Mouse (Mus musculus) erythroblast, embryonic 14.5 days (primary cell): ENCODE measurements around the gene Olfr1253. TPM values are rescaled to one million over a fixed set of nuclear protein-coding genes. Genes with fewer than 3 reads are reported as not detected.

Source experiments
- H3K27me3 ChIP-seq: 2 replicates; pipeline ENCODE4 v1.6.1; 2012; ENCODE audit warnings: inconsistent platforms; ENCODE audit not compliant: control insufficient read depth
- H3K36me3 ChIP-seq: 2 replicates; pipeline ENCODE4 v1.6.1; 2012; ENCODE audit warnings: mild to moderate bottlenecking, inconsistent platforms; ENCODE audit not compliant: control insufficient read depth
- H3K4me1 ChIP-seq: 2 replicates; pipeline ENCODE4 v1.6.1; 2012; ENCODE audit warnings: inconsistent platforms; ENCODE audit not compliant: control insufficient read depth
- H3K4me3 ChIP-seq: replicated peaks from 2 replicates; pipeline ENCODE3; 2012; ENCODE audit warnings: moderate library complexity, mild to moderate bottlenecking, inconsistent platforms
- H3K9me3 ChIP-seq: 2 replicates; pipeline ENCODE4 v1.6.1; 2012; ENCODE audit warnings: low read length, inconsistent platforms, mixed read lengths; ENCODE audit not compliant: control insufficient read depth
- GATA1 ChIP-seq: IDR thresholded peaks from 2 replicates; pipeline ENCODE4 v1.6.1; 2012; ENCODE audit warnings: low read length, inconsistent platforms, mixed read lengths
- TAL1 ChIP-seq: IDR thresholded peaks from 3 replicates; pipeline ENCODE4 v1.6.1; 2012; ENCODE audit warnings: low read length, inconsistent platforms, mixed read lengths
- polyA plus RNA-seq: library from polyadenylated mRNA; stranded (reverse); fragments of >175 nt; gene quantifications from 2 replicates; pipeline ENCODE4 v1.2.3, GENCODE M21; 2012

Olfr1253 gene
- not detected in 2 replicates for polyA plus RNA-seq

- no peak for TF ChIP-seq GATA1
- TF ChIP-seq TAL1, result no peak
- no peaks in the 10 kb centered on the region for H3K27me3 ChIP-seq
- H3K36me3 ChIP-seq, result no peaks in the 10 kb centered on the region
- no peaks in the 10 kb centered on the region for H3K4me1 ChIP-seq
- no peak within 1 kb of the TSS for H3K4me3 ChIP-seq
- no peaks in the 10 kb centered on the region for H3K9me3 ChIP-seq
Observed at GRCm38 (mm10) chr2:89756990-89757389, at the start of gene Olfr1253. Olfr1253 (minus strand) TSS chr2:89757090.

GRCm38 (mm10) chr2:89799583-89799982 is 42.7 kb upstream of the Olfr1253 start:
- Histone ChIP-seq H3K4me1 (no peaks in the 10 kb centered on the region), H3K4me3 (no peak overlapping the region), H3K9me3 (peaks cover 2% of the 10 kb centered on the region; the same call in 1 of the 2 replicates), H3K27me3 (no peaks in the 10 kb centered on the region), H3K36me3 (no peaks in the 10 kb centered on the region)
- no peak for TF ChIP-seq TAL1
- TF ChIP-seq GATA1, result no peak

- TF ChIP-seq TAL1 (no peak), GATA1 (no peak)
- Histone ChIP-seq H3K36me3 (no peaks in the 10 kb centered on the region), H3K4me1 (no peaks in the 10 kb centered on the region), H3K27me3 (no peaks in the 10 kb centered on the region), H3K9me3 (peaks cover 2% of the 10 kb centered on the region; the same call in 1 of the 2 replicates), H3K4me3 (no peak within 1 kb of the TSS)
Observed at GRCm38 (mm10) chr2:89793519-89793918, 36.6 kb upstream of the Olfr1253 start, which contains the start of gene Olfr1254. Olfr1254 (minus strand) TSS chr2:89793619.

- no peaks in the 10 kb centered on the region for H3K9me3 ChIP-seq
- no peaks in the 10 kb centered on the region for H3K4me1 ChIP-seq
- H3K4me3 ChIP-seq, result no peak within 1 kb of the TSS
- H3K27me3 ChIP-seq, result no peaks in the 10 kb centered on the region
- TF ChIP-seq TAL1, result no peak
- no peak for TF ChIP-seq GATA1
- no peaks in the 10 kb centered on the region for H3K36me3 ChIP-seq
Observed at GRCm38 (mm10) chr2:89724912-89725311, 32.0 kb downstream of the Olfr1253 start, which contains the start of gene Olfr1252. Olfr1252 (minus strand) TSS chr2:89725012.

Other genes starting within 250 kb of the Olfr1253 start
- gene Olfr1243, start 225.6 kb downstream of the Olfr1253 start, polyA plus RNA-seq, result not detected in 2 replicates
- not detected in 2 replicates for gene Olfr1245, start 178.6 kb downstream of the Olfr1253 start, polyA plus RNA-seq
- not detected in 2 replicates for gene Olfr1246, start 163.9 kb downstream of the Olfr1253 start, polyA plus RNA-seq
- 0.01 TPM in 1 of 2 replicates, not detected in the other for gene Olfr1247, start 143.0 kb downstream of the Olfr1253 start, polyA plus RNA-seq
- not detected in 2 replicates for gene Olfr1248, start 138.8 kb downstream of the Olfr1253 start, polyA plus RNA-seq
- gene Olfr1249, start 122.1 kb downstream of the Olfr1253 start, polyA plus RNA-seq, result not detected in 2 replicates
- not detected in 2 replicates for gene Olfr1250, start 95.6 kb downstream of the Olfr1253 start, polyA plus RNA-seq
- gene Olfr1251, start 85.2 kb downstream of the Olfr1253 start, polyA plus RNA-seq, result not detected in 2 replicates
- not detected in 2 replicates for gene Olfr1252, start 32.1 kb downstream of the Olfr1253 start, polyA plus RNA-seq
- not detected in 2 replicates for gene Olfr1254, start 36.5 kb upstream of the Olfr1253 start, polyA plus RNA-seq
- gene Olfr1255, start 55.0 kb upstream of the Olfr1253 start, polyA plus RNA-seq, result not detected in 2 replicates
- 0.02 TPM in 1 of 2 replicates, not detected in the other for gene Olfr1256, start 84.5 kb upstream of the Olfr1253 start, polyA plus RNA-seq
- gene Olfr48, start 91.1 kb upstream of the Olfr1253 start, polyA plus RNA-seq, result not detected in 2 replicates
- gene Olfr1257, start 121.3 kb upstream of the Olfr1253 start, polyA plus RNA-seq, result not detected in 2 replicates
- not detected in 2 replicates for gene Olfr1258, start 170.2 kb upstream of the Olfr1253 start, polyA plus RNA-seq
- not detected in 2 replicates for gene Olfr1259, start 191.6 kb upstream of the Olfr1253 start, polyA plus RNA-seq
- gene Olfr1260, start 217.2 kb upstream of the Olfr1253 start, polyA plus RNA-seq, result 0.01 TPM in 1 of 2 replicates, not detected in the other
- not detected in 2 replicates for gene Olfr1261, start 234.1 kb upstream of the Olfr1253 start, polyA plus RNA-seq
- gene Olfr1262, start 243.1 kb upstream of the Olfr1253 start, polyA plus RNA-seq, result not detected in 2 replicates